Mouse (Mus musculus): ENCODE data around the gene Camk2d.

DNA sequence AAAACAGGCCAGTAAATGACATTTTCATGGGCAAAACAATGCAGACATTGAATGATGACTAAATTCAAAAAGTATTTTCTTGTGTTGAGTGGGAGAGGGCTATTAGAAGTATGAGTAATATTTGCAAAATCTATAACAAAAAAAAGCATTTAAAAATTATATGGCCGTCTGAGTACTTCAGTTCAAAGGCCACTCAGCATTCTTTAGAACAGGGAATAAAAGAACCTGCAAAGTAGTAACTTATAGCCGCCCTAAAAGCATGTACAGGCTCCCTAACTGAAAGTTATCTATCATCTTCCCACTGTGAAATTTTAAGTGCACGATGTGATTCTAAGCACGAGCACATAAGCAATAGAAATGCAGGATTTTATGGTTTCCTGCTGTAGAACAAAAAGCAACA, 646 bp upstream of the Camk2d start:
- TF ChIP-seq POLR2A (IDR thresholded peaks at IDR 0.05; ENCODE audit: low read depth, low read length): no peak
- TF ChIP-seq CTCF (IDR thresholded peaks at IDR 0.05; ENCODE audit: extremely low read depth, insufficient read depth, insufficient read length, insufficient replicate concordance): no peak

All from spleen, adult 2 months (tissue).